8 mouse cellular contexts compared by ENCODE assay signal in the genomic region with DNA sequence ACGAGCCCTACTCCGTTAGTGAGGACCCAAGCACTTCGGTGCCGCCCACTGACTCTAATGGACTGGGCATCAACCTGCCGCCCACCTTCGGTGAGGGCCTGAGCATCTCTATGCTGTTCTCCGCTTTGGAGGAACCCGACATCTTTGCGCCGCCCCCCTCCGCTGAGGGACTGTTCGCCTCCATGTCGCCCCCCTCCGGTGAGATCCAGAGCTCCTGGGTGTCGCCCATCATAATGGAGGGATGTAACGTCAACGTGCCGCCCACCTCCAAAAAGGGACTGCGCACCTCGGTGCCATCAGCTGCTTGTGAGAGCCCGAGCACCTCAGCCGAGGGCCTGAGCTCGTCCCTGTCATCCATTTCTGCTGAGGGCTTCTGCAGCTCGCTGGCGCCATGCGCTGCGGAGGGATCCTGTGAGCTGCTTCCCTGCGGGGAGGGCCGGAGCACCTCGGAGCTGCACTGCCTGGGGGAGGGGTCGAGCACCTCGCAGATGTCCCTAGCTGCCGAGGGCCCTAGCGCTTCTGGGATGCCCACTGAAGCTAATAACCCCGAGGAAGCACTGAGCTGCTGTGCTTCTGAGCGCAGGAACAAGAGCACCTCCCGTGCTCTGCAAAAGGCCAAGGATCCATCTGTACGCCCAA. TPM values are rescaled to one million over a fixed set of nuclear protein-coding genes. Genes with fewer than 3 reads are reported as not detected.
DNase-seq lines count a peak whose midpoint lies in the region; ATAC-seq and TF ChIP-seq lines count a peak whose summit lies in the region.

No protein-coding gene starts in this region.

- H3K4me2 ChIP-seq in forebrain, embryonic 15.5 days (replicated peaks), result peak overlapping the region; percentile 55
- peak overlapping the region; percentile 78 for H3K4me2 ChIP-seq in liver, embryonic 16.5 days (ENCODE audit: low read depth, low read length)
- peak overlapping the region; percentile 74 for H3K4me2 ChIP-seq in neural tube, embryonic 12.5 days (replicated peaks)

- 15% methylated on average over 37 of the region's 38 CpGs for WGBS in forebrain, embryonic 15.5 days
- WGBS in liver, embryonic 16.5 days (ENCODE audit: insufficient replicate concordance), result 23% methylated on average over 38 of the region's 38 CpGs
- 17% methylated on average over 38 of the region's 38 CpGs for WGBS in neural tube, embryonic 12.5 days

- peak; percentile 85 for ATAC-seq in forebrain, embryonic 15.5 days (replicated peaks)
- ATAC-seq in liver, embryonic 16.5 days (ENCODE audit: low read depth), result no peak
- ATAC-seq in neural tube, embryonic 12.5 days (ENCODE audit: low FRiP score, low read depth), result peak; percentile 88

- intact Hi-C loops in heart, postnatal 14 days (cut with DNase I), result no loop called here

- DNase-seq in cerebellum, adult 11-12 months, result peak; percentile 82
- peak; percentile 70 to 76 for DNase-seq in heart, postnatal 14 days
- DNase-seq in layer of hippocampus, adult 11-12 months (ENCODE audit: low spot score), result peak; percentile 81

- TF ChIP-seq POLR2A in ES-Bruce4 (IDR thresholded peaks at IDR 0.05; ENCODE audit: insufficient read depth, low read length), result no peak
- TF ChIP-seq POLR2A in testis, adult 2 months (IDR thresholded peaks at IDR 0.05; ENCODE audit: control insufficient read depth, low read depth, low read length), result no peak

- no peaks in the 10 kb centered on the region for H3K27me3 ChIP-seq in ES-Bruce4 (ENCODE audit: control insufficient read depth, insufficient read depth, low read length, poor library complexity, severe bottlenecking)
- H3K27me3 ChIP-seq in forebrain, embryonic 15.5 days, result peaks cover 15% of the 10 kb centered on the region; the same call in 1 of the 2 replicates
- peaks cover 2% of the 10 kb centered on the region; the same call in 1 of the 2 replicates for H3K27me3 ChIP-seq in liver, embryonic 16.5 days (ENCODE audit: control insufficient read depth, insufficient read depth, low read depth, low read length)
- H3K27me3 ChIP-seq in neural tube, embryonic 12.5 days (replicated peaks), result peaks cover 15% of the 10 kb centered on the region; the same call in 1 of the 2 replicates
- H3K27me3 ChIP-seq in testis, adult 2 months (ENCODE audit: control insufficient read depth, insufficient read depth, low read length), result no peaks in the 10 kb centered on the region

- TF ChIP-seq EP300 in ES-Bruce4 (IDR thresholded peaks at IDR 0.05; ENCODE audit: insufficient read depth, low read depth, low read length), result no peak

- H3K27ac ChIP-seq in ES-Bruce4 (ENCODE audit: insufficient read depth, low read length), result no peak overlapping the region
- H3K27ac ChIP-seq in forebrain, embryonic 15.5 days (replicated peaks), result peak overlapping the region; percentile 86
- H3K27ac ChIP-seq in liver, embryonic 16.5 days (ENCODE audit: low read length), result no peak overlapping the region
- H3K27ac ChIP-seq in neural tube, embryonic 12.5 days, result no peak overlapping the region
- peak overlapping the region; percentile 41; the same call in 1 of the 2 replicates for H3K27ac ChIP-seq in testis, adult 2 months (ENCODE audit: control insufficient read depth, insufficient read depth, low read depth, low read length)

- H3K9me3 ChIP-seq in ES-Bruce4 (replicated peaks; ENCODE audit: control insufficient read depth, insufficient read depth, low read length, poor library complexity, severe bottlenecking), result no peaks in the 10 kb centered on the region
- H3K9me3 ChIP-seq in forebrain, embryonic 15.5 days, result no peaks in the 10 kb centered on the region
- H3K9me3 ChIP-seq in liver, embryonic 16.5 days (replicated peaks; ENCODE audit: control insufficient read depth, low read length), result no peaks in the 10 kb centered on the region
- H3K9me3 ChIP-seq in neural tube, embryonic 12.5 days, result no peaks in the 10 kb centered on the region

- peak; percentile 40 for TF ChIP-seq CTCF in ES-Bruce4 (IDR thresholded peaks at IDR 0.05; ENCODE audit: low read depth, low read length)
- no peak for TF ChIP-seq CTCF in testis, adult 2 months (IDR thresholded peaks at IDR 0.05; ENCODE audit: control insufficient read depth, insufficient read depth, insufficient replicate concordance, low read depth, low read length)

- peak overlapping the region; percentile 82 for H3K4me3 ChIP-seq in ES-Bruce4 (ENCODE audit: low read depth, low read length)
- H3K4me3 ChIP-seq in forebrain, embryonic 15.5 days, result peak overlapping the region; percentile 68
- peak overlapping the region; percentile 60 for H3K4me3 ChIP-seq in liver, embryonic 16.5 days (ENCODE audit: low read depth, low read length)
- peak overlapping the region; percentile 59 for H3K4me3 ChIP-seq in neural tube, embryonic 12.5 days
- H3K4me3 ChIP-seq in testis, adult 2 months (ENCODE audit: control insufficient read depth, low read depth, low read length), result peak overlapping the region; percentile 94

- H3K36me3 ChIP-seq in ES-Bruce4 (ENCODE audit: control insufficient read depth, insufficient read depth, low read length, poor library complexity, severe bottlenecking), result no peaks in the 10 kb centered on the region
- 0 out of 2 replicates have a peak, but pooled peaks cover 4% of the 10 kb centered on the region for H3K36me3 ChIP-seq in forebrain, embryonic 15.5 days
- H3K36me3 ChIP-seq in liver, embryonic 16.5 days (ENCODE audit: control insufficient read depth, insufficient read depth), result no peaks in the 10 kb centered on the region
- H3K36me3 ChIP-seq in neural tube, embryonic 12.5 days, result no peaks in the 10 kb centered on the region
- no peaks in the 10 kb centered on the region for H3K36me3 ChIP-seq in testis, adult 2 months (ENCODE audit: control insufficient read depth, insufficient read depth, low read length)

- H3K4me1 ChIP-seq in ES-Bruce4 (ENCODE audit: control insufficient read depth, insufficient read depth, low read length), result no peaks in the 10 kb centered on the region
- H3K4me1 ChIP-seq in forebrain, embryonic 15.5 days, result peaks cover 16% of the 10 kb centered on the region
- no peaks in the 10 kb centered on the region; the same call in 1 of the 2 replicates for H3K4me1 ChIP-seq in liver, embryonic 16.5 days (ENCODE audit: control insufficient read depth, low read depth, low read length)
- no peaks in the 10 kb centered on the region for H3K4me1 ChIP-seq in neural tube, embryonic 12.5 days
- H3K4me1 ChIP-seq in testis, adult 2 months (ENCODE audit: control insufficient read depth, insufficient read depth, low read length), result peaks cover 2% of the 10 kb centered on the region; the same call in 1 of the 2 replicates

- peak overlapping the region; percentile 19; the same call in 1 of the 2 replicates for H3K9ac ChIP-seq in ES-Bruce4 (ENCODE audit: low read depth, poor library complexity, severe bottlenecking)
- peak overlapping the region; percentile 79 for H3K9ac ChIP-seq in forebrain, embryonic 15.5 days (replicated peaks)
- H3K9ac ChIP-seq in liver, embryonic 16.5 days (ENCODE audit: low read depth, low read length), result peak overlapping the region; percentile 45; the same call in 1 of the 2 replicates
- H3K9ac ChIP-seq in neural tube, embryonic 12.5 days, result peak overlapping the region; percentile 77

RNA-seq across cellular contexts. Expression of a gene that starts 1.2 kb away (rescaled TPM):
- polyA plus RNA-seq in ES-Bruce4 (2011; ENCODE audit: insufficient read depth, insufficient read length, low read depth, missing spikeins), result 1.9 and 2.1 TPM in 2 replicates
- 123 and 129 TPM in 2 replicates for polyA plus RNA-seq in forebrain, embryonic 15.5 days (2015; fragmentation: Nextera tagmentation; extraction: Ambion mirVana)
- 1 to 10 TPM; 5.3 to 5.9 TPM for total RNA-seq in heart, postnatal 14 days (2021)
- polyA plus RNA-seq in liver, embryonic 16.5 days (2015; fragmentation: Nextera tagmentation; extraction: Ambion mirVana), result 1.9 and 2.1 TPM in 2 replicates
- 96.8 and 103 TPM in 2 replicates for polyA plus RNA-seq in neural tube, embryonic 12.5 days (2016; fragmentation: Nextera tagmentation; extraction: Ambion mirVana)
- 2.1 and 3.0 TPM in 2 replicates for polyA plus RNA-seq in testis, adult 2 months (2012; rRNA removed)

RNA-seq across cellular contexts. Expression of a gene that starts 41.8 kb away (rescaled TPM):
- polyA plus RNA-seq in ES-Bruce4 (2011; ENCODE audit: insufficient read depth, insufficient read length, low read depth, missing spikeins), result 45.6 and 48.3 TPM in 2 replicates
- polyA plus RNA-seq in forebrain, embryonic 15.5 days (2015; fragmentation: Nextera tagmentation; extraction: Ambion mirVana), result 34.6 and 38.6 TPM in 2 replicates
- 1 to 10 TPM; 7.1 to 7.3 TPM for total RNA-seq in heart, postnatal 14 days (2021)
- 28.3 and 28.4 TPM in 2 replicates for polyA plus RNA-seq in liver, embryonic 16.5 days (2015; fragmentation: Nextera tagmentation; extraction: Ambion mirVana)
- 46.3 and 48.0 TPM in 2 replicates for polyA plus RNA-seq in neural tube, embryonic 12.5 days (2016; fragmentation: Nextera tagmentation; extraction: Ambion mirVana)
- polyA plus RNA-seq in testis, adult 2 months (2012; rRNA removed), result 4.3 and 4.9 TPM in 2 replicates

Comparison
In these comparisons a context has a peak if more than half of its experiments do, and no peak if none do; other contexts are left out.
1. H3K27ac ChIP-seq: peak in forebrain, embryonic 15.5 days (single experiment) and testis, adult 2 months (single experiment); none in ES-Bruce4 (single experiment), liver, embryonic 16.5 days (single experiment) and neural tube, embryonic 12.5 days (single experiment).
2. H3K9ac ChIP-seq: peak in every context shown above with its lines; median percentile 79 in forebrain, embryonic 15.5 days; 77 in neural tube, embryonic 12.5 days; 45 in liver, embryonic 16.5 days; 19 in ES-Bruce4.
3. RNA of a gene that starts 1.2 kb away (polyA plus RNA-seq): 123 to 129 TPM in forebrain, embryonic 15.5 days and 96.8 to 103 TPM in neural tube, embryonic 12.5 days; 2.1 to 3.0 TPM in testis, adult 2 months, 1.9 to 2.1 TPM in liver, embryonic 16.5 days and 1.9 to 2.1 TPM in ES-Bruce4; every median in the first group is over 10 times any median in the second.
4. Peak in every context shown above with its lines, with median percentiles within 50 percentile points of each other: H3K4me3 ChIP-seq, DNase-seq and H3K4me2 ChIP-seq.